Mouse (Mus musculus): ENCODE measurements around the gene Skiv2l. TPM values are rescaled to one million over a fixed set of nuclear protein-coding genes. Genes with fewer than 3 reads are reported as not detected.
"Not testable (repeated sequence)": the region's sequence is repeated elsewhere in the genome, so short reads cannot be mapped to it uniquely, and the experiment has no call there.

Skiv2l gene
- polyA plus RNA-seq, 1 experiment from 2014 or later: 18.3 TPM

- ATAC-seq: peak; percentile 94
- peak within 1 kb of the TSS; percentile 96 for H3K4me2 ChIP-seq (replicated peaks; ENCODE audit: low read depth)
- H3K36me3 ChIP-seq (ENCODE audit: control insufficient read depth, insufficient read depth): peaks cover 43% of the 10 kb centered on the region
- no peak for TF ChIP-seq CTCF (IDR thresholded peaks at IDR 0.05; ENCODE audit: low read depth)
- peaks cover 9% of the 10 kb centered on the region for H3K4me1 ChIP-seq (replicated peaks; ENCODE audit: control insufficient read depth, insufficient read depth, low read length)
- no peaks in the 10 kb centered on the region for H3K27me3 ChIP-seq (replicated peaks; ENCODE audit: control insufficient read depth, insufficient read depth, low read length)
- H3K9ac ChIP-seq (ENCODE audit: low read depth, low read length): peak within 1 kb of the TSS; percentile 68
- peak within 1 kb of the TSS; percentile 82 for H3K4me3 ChIP-seq (ENCODE audit: low read depth, low read length)
- peak within 1 kb of the TSS; percentile 65 for H3K27ac ChIP-seq (ENCODE audit: low read depth, low read length)
- H3K9me3 ChIP-seq (ENCODE audit: control insufficient read depth): no peaks in the 10 kb centered on the region
- WGBS: under 1% methylated on average over 40 of the region's 40 CpGs
Observed at GRCm38 (mm10) chr17:34836856-34837221, 13.2 kb downstream of the Skiv2l start, which contains the start of the genes Stk19 and Dxo. Stk19 (minus strand) TSS chr17:34836945. Dxo (plus strand) TSS chr17:34837019.

- H3K36me3 ChIP-seq (ENCODE audit: control insufficient read depth, insufficient read depth): peaks cover 39% of the 10 kb centered on the region
- peak overlapping the region; percentile 96 for H3K4me2 ChIP-seq (replicated peaks; ENCODE audit: low read depth)
- H3K27me3 ChIP-seq (replicated peaks; ENCODE audit: control insufficient read depth, insufficient read depth, low read length): no peaks in the 10 kb centered on the region
- ATAC-seq: peak; percentile 66
- peaks cover 9% of the 10 kb centered on the region for H3K4me1 ChIP-seq (replicated peaks; ENCODE audit: control insufficient read depth, insufficient read depth, low read length)
- WGBS: 3% methylated on average over 48 of the region's 48 CpGs
- H3K9ac ChIP-seq (ENCODE audit: low read depth, low read length): peak overlapping the region; percentile 68
- TF ChIP-seq CTCF (IDR thresholded peaks at IDR 0.05; ENCODE audit: low read depth): no peak
- H3K27ac ChIP-seq (ENCODE audit: low read depth, low read length): 0 out of 2 replicates have a peak overlapping the region, but pooled peaks have one; percentile 65
- H3K4me3 ChIP-seq (ENCODE audit: low read depth, low read length): peak overlapping the region; percentile 82
- H3K9me3 ChIP-seq (ENCODE audit: control insufficient read depth): no peaks in the 10 kb centered on the region
Observed at GRCm38 (mm10) chr17:34836155-34836855, 13.7 kb downstream of the Skiv2l start.

- not testable (repeated sequence) for H3K27ac ChIP-seq (ENCODE audit: low read depth, low read length); H3K4me2 ChIP-seq (replicated peaks; ENCODE audit: low read depth); H3K4me3 ChIP-seq (ENCODE audit: low read depth, low read length); H3K9ac ChIP-seq (ENCODE audit: low read depth, low read length); H3K27me3 ChIP-seq (replicated peaks; ENCODE audit: control insufficient read depth, insufficient read depth, low read length); H3K9me3 ChIP-seq (ENCODE audit: control insufficient read depth); ATAC-seq; H3K4me1 ChIP-seq (replicated peaks; ENCODE audit: control insufficient read depth, insufficient read depth, low read length)
- WGBS: 100% methylated on average over 1 of the region's 1 CpGs
- peaks cover 59% of the 10 kb centered on the region for H3K36me3 ChIP-seq (ENCODE audit: control insufficient read depth, insufficient read depth)
Observed at GRCm38 (mm10) chr17:34830776-34831175, 19.2 kb downstream of the Skiv2l start.

GRCm38 (mm10) chr17:34814818-34815370 is 35.1 kb downstream of the Skiv2l start:
- WGBS: 82% methylated on average over 7 of the region's 7 CpGs
- no peaks in the 10 kb centered on the region for H3K4me1 ChIP-seq (replicated peaks; ENCODE audit: control insufficient read depth, insufficient read depth, low read length)
- H3K27me3 ChIP-seq (replicated peaks; ENCODE audit: control insufficient read depth, insufficient read depth, low read length): no peaks in the 10 kb centered on the region
- H3K4me2 ChIP-seq (replicated peaks; ENCODE audit: low read depth): no peak overlapping the region
- no peak overlapping the region for H3K4me3 ChIP-seq (ENCODE audit: low read depth, low read length)
- no peaks in the 10 kb centered on the region for H3K36me3 ChIP-seq (ENCODE audit: control insufficient read depth, insufficient read depth)
- no peak overlapping the region for H3K9ac ChIP-seq (ENCODE audit: low read depth, low read length)
- TF ChIP-seq CTCF (IDR thresholded peaks at IDR 0.05; ENCODE audit: low read depth): no peak
- no peak overlapping the region for H3K27ac ChIP-seq (ENCODE audit: low read depth, low read length)
- H3K9me3 ChIP-seq (ENCODE audit: control insufficient read depth): no peaks in the 10 kb centered on the region
- ATAC-seq: no peak

GRCm38 (mm10) chr17:34813747-34814146 is 36.3 kb downstream of the Skiv2l start:
- not testable (repeated sequence) for H3K9me3 ChIP-seq (ENCODE audit: control insufficient read depth)

GRCm38 (mm10) chr17:34811275-34811674 is 38.7 kb downstream of the Skiv2l start:
- TF ChIP-seq CTCF (IDR thresholded peaks at IDR 0.05; ENCODE audit: low read depth): no peak
- no peak overlapping the region for H3K9ac ChIP-seq (ENCODE audit: low read depth, low read length)
- no peaks in the 10 kb centered on the region for H3K27me3 ChIP-seq (replicated peaks; ENCODE audit: control insufficient read depth, insufficient read depth, low read length)
- H3K4me3 ChIP-seq (ENCODE audit: low read depth, low read length): no peak overlapping the region
- no peaks in the 10 kb centered on the region for H3K4me1 ChIP-seq (replicated peaks; ENCODE audit: control insufficient read depth, insufficient read depth, low read length)
- no peaks in the 10 kb centered on the region for H3K9me3 ChIP-seq (ENCODE audit: control insufficient read depth)
- WGBS: 53% methylated on average over 15 of the region's 15 CpGs
- H3K27ac ChIP-seq (ENCODE audit: low read depth, low read length): no peak overlapping the region
- ATAC-seq: peak; percentile 61
- no peak overlapping the region for H3K4me2 ChIP-seq (replicated peaks; ENCODE audit: low read depth)
- H3K36me3 ChIP-seq (ENCODE audit: control insufficient read depth, insufficient read depth): no peaks in the 10 kb centered on the region

More at GRCm38 (mm10) chr17:34813747-34814146, 36.3 kb downstream of the Skiv2l start:
- peak; percentile 78 for TF ChIP-seq CTCF (IDR thresholded peaks at IDR 0.05; ENCODE audit: low read depth)
- 63% methylated on average over 12 of the region's 12 CpGs for WGBS
- not testable (repeated sequence) for H3K9ac ChIP-seq (ENCODE audit: low read depth, low read length); ATAC-seq; H3K4me3 ChIP-seq (ENCODE audit: low read depth, low read length); H3K36me3 ChIP-seq (ENCODE audit: control insufficient read depth, insufficient read depth); H3K27ac ChIP-seq (ENCODE audit: low read depth, low read length); H3K27me3 ChIP-seq (replicated peaks; ENCODE audit: control insufficient read depth, insufficient read depth, low read length); H3K4me2 ChIP-seq (replicated peaks; ENCODE audit: low read depth); H3K4me1 ChIP-seq (replicated peaks; ENCODE audit: control insufficient read depth, insufficient read depth, low read length)

- not testable (repeated sequence) for H3K4me2 ChIP-seq (replicated peaks; ENCODE audit: low read depth); H3K9ac ChIP-seq (ENCODE audit: low read depth, low read length); H3K36me3 ChIP-seq (ENCODE audit: control insufficient read depth, insufficient read depth); H3K4me1 ChIP-seq (replicated peaks; ENCODE audit: control insufficient read depth, insufficient read depth, low read length); H3K9me3 ChIP-seq (ENCODE audit: control insufficient read depth); H3K4me3 ChIP-seq (ENCODE audit: low read depth, low read length); H3K27me3 ChIP-seq (replicated peaks; ENCODE audit: control insufficient read depth, insufficient read depth, low read length); H3K27ac ChIP-seq (ENCODE audit: low read depth, low read length)
- ATAC-seq: peak; percentile 19; the same call in 1 of the 2 replicates
- WGBS: 73% methylated on average over 7 of the region's 8 CpGs
Observed at GRCm38 (mm10) chr17:34810811-34811210, 39.2 kb downstream of the Skiv2l start.

GRCm38 (mm10) chr17:34810411-34810810 is 39.6 kb downstream of the Skiv2l start:
- H3K36me3 ChIP-seq (ENCODE audit: control insufficient read depth, insufficient read depth); H3K4me2 ChIP-seq (replicated peaks; ENCODE audit: low read depth); H3K4me1 ChIP-seq (replicated peaks; ENCODE audit: control insufficient read depth, insufficient read depth, low read length); H3K27me3 ChIP-seq (replicated peaks; ENCODE audit: control insufficient read depth, insufficient read depth, low read length); H3K9me3 ChIP-seq (ENCODE audit: control insufficient read depth); ATAC-seq; H3K4me3 ChIP-seq (ENCODE audit: low read depth, low read length); H3K9ac ChIP-seq (ENCODE audit: low read depth, low read length); H3K27ac ChIP-seq (ENCODE audit: low read depth, low read length): not testable (repeated sequence)
- 93% methylated on average over 5 of the region's 5 CpGs for WGBS
